Mouse (Mus musculus) spleen, adult 12 weeks (tissue): ENCODE results near the gene Myocos.

ENCODE experiments used
- DNase-seq: peaks from one replicate; pipeline ENCODE4 v3.0.0; 2022; ENCODE audit warnings: low spot score

Myocos gene

DNA sequence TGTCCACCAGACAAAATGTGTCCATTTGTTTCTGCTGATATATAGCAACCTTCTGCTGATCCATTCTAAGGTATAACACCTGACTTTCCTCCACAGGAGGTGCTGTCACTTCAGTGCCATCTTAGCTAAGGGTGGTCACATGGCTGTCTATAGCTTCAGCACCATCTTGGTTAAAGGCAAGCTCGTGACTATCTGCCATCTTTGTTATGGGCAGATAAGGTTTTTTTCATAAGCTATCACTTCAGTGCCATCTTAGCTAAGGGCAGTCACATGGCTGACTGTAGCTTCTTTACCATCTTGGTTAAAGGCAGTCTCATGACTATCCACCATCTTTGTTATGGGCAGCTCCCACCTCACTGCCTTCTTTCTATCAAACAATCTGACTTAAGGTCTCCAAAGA is 42.5 kb downstream of the Myocos start:
- no peak for DNase-seq

GRCm38 (mm10) chr1:162611191-162611590 is 46.8 kb downstream of the Myocos start:
- no peak for DNase-seq

GRCm38 (mm10) chr1:162609633-162610250 is 48.3 kb downstream of the Myocos start:
- no peak for DNase-seq

- DNase-seq, result no peak
These were observed 49.9 kb downstream of the Myocos start for GRCm38 (mm10) chr1:162608127-162608526.

GRCm38 (mm10) chr1:162601288-162601687 is 56.7 kb downstream of the Myocos start:
- no peak for DNase-seq

DNA sequence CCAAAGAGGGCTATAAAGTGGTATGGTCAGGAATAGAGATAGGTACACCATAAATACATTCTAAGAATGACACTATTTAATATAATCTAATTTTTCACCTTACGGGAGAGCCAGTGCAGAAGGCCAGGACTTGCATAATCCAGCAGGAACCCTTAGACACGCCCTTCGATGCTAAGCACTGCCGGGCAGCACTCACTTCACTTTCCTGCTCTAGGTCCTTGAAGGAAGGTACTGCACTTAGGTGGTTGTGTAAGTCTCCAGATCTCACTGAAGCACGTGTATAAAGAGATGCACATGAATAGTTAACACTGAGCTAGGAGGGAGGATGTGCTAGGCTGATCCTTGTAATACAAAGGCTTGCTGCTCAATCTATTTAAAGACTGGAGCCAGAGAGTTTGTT is 58.4 kb downstream of the Myocos start:
- no peak for DNase-seq

DNA sequence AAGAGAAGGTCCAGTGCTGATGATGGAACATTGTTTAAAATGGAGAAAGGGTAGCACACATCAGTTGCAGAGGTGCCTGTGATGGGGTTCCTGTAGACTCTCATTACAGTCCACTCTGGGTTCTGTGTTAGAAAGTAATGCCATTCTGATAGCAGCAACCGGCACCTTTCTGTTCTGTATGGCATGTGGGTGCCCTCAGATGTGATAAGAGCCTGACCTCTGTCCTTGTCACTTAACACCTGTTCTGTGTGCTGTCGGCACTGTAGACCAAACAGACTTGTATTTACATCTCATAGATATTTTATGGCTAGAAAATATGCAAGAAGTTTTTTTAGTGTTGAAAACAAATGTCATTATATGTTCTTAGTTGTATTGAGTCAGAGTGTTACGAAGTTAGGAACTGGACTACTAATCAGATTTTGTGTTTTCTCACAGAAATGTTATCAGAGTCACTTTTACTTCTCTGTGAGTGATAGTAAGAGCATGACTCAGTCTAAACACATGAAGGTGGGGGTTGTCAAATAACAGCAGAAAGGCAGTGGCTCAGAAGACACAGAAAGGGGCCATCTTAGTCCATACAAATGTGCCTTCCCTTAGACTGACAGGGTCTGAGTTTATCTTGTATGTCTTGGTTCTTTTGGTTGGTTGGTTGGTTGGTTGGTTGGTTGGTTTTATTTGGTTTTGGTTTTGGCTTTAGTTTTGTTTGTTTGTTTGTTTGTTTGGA is 60.5 kb downstream of the Myocos start:
- DNase-seq, result no peak
